ENCODE assay signal across 24 mouse cellular contexts in genomic region chr4:68615706-68616397, GRCm38 (mm10).
DNase-seq lines count a peak whose midpoint lies in the region; ATAC-seq lines count a peak whose summit lies in the region.
"Had no signal": no experiment of that assay in that cellular context is flagged by ENCODE, and none has a peak within 500 bp of the region (broad histone marks: within the 10 kb centered on the region; RNA-seq: fewer than 3 reads in every experiment).

No protein-coding gene starts in this region.

- 78% methylated on average over 2 of the region's 2 CpGs for WGBS in kidney, embryonic 15.5 days
- WGBS in kidney, embryonic 16.5 days: 72% methylated on average over 2 of the region's 2 CpGs
- WGBS in intestine, embryonic 14.5 days: 74% methylated on average over 2 of the region's 2 CpGs
- 58% methylated on average over 2 of the region's 2 CpGs for WGBS in intestine, embryonic 16.5 days
- 88% methylated on average over 2 of the region's 2 CpGs for WGBS in hindbrain, embryonic 14.5 days

- no peak overlapping the region for H3K4me3 ChIP-seq in kidney, embryonic 15.5 days (replicated peaks)
- no peak overlapping the region for H3K4me3 ChIP-seq in kidney, embryonic 16.5 days (ENCODE audit: low read length)
- H3K4me3 ChIP-seq in intestine, embryonic 14.5 days (ENCODE audit: low read depth, low read length): no peak overlapping the region
- no peak overlapping the region for H3K4me3 ChIP-seq in intestine, embryonic 16.5 days (ENCODE audit: low read length)
- no peak overlapping the region for H3K4me3 ChIP-seq in hindbrain, embryonic 14.5 days (replicated peaks; ENCODE audit: low read length)
- H3K4me3 ChIP-seq: embryonic facial prominence, embryonic 10.5 days; embryonic facial prominence, embryonic 12.5 days; forebrain, embryonic 13.5 days; forebrain, embryonic 15.5 days had no signal

- H3K4me1 ChIP-seq in kidney, embryonic 15.5 days: no peaks in the 10 kb centered on the region
- H3K4me1 ChIP-seq in kidney, embryonic 16.5 days (ENCODE audit: insufficient read depth, low read length): no peaks in the 10 kb centered on the region
- no peaks in the 10 kb centered on the region for H3K4me1 ChIP-seq in intestine, embryonic 14.5 days (replicated peaks; ENCODE audit: control insufficient read depth, insufficient read depth, low read length)
- no peaks in the 10 kb centered on the region for H3K4me1 ChIP-seq in intestine, embryonic 16.5 days (ENCODE audit: control insufficient read depth, insufficient read depth, low read length)
- H3K4me1 ChIP-seq in hindbrain, embryonic 14.5 days (replicated peaks; ENCODE audit: control insufficient read depth, insufficient read depth, low read length): no peaks in the 10 kb centered on the region
- H3K4me1 ChIP-seq: embryonic facial prominence, embryonic 10.5 days; embryonic facial prominence, embryonic 12.5 days; forebrain, embryonic 13.5 days; forebrain, embryonic 15.5 days had no signal

- no peaks in the 10 kb centered on the region for H3K27me3 ChIP-seq in kidney, embryonic 15.5 days
- H3K27me3 ChIP-seq in kidney, embryonic 16.5 days (ENCODE audit: insufficient read depth, low read length): no peaks in the 10 kb centered on the region
- no peaks in the 10 kb centered on the region for H3K27me3 ChIP-seq in intestine, embryonic 14.5 days (replicated peaks; ENCODE audit: control insufficient read depth, insufficient read depth, low read length)
- H3K27me3 ChIP-seq in intestine, embryonic 16.5 days (replicated peaks; ENCODE audit: control insufficient read depth, insufficient read depth, low read length): no peaks in the 10 kb centered on the region
- H3K27me3 ChIP-seq in hindbrain, embryonic 14.5 days (ENCODE audit: control insufficient read depth, insufficient read depth, low read length): no peaks in the 10 kb centered on the region
- H3K27me3 ChIP-seq: CH12.LX; embryonic facial prominence, embryonic 12.5 days; forebrain, embryonic 13.5 days; forebrain, embryonic 15.5 days; Patski had no signal

- H3K36me3 ChIP-seq in kidney, embryonic 15.5 days: no peaks in the 10 kb centered on the region
- no peaks in the 10 kb centered on the region for H3K36me3 ChIP-seq in kidney, embryonic 16.5 days (ENCODE audit: insufficient read depth, low read length)
- H3K36me3 ChIP-seq in intestine, embryonic 14.5 days (ENCODE audit: control insufficient read depth, insufficient read depth, low read length): no peaks in the 10 kb centered on the region
- no peaks in the 10 kb centered on the region for H3K36me3 ChIP-seq in intestine, embryonic 16.5 days (ENCODE audit: control insufficient read depth, insufficient read depth, low read length)
- no peaks in the 10 kb centered on the region for H3K36me3 ChIP-seq in hindbrain, embryonic 14.5 days (replicated peaks; ENCODE audit: control insufficient read depth, insufficient read depth)
- H3K36me3 ChIP-seq: embryonic facial prominence, embryonic 10.5 days; embryonic facial prominence, embryonic 12.5 days; forebrain, embryonic 15.5 days; G1E had no signal

- no peak overlapping the region for H3K9ac ChIP-seq in kidney, embryonic 15.5 days
- H3K9ac ChIP-seq in kidney, embryonic 16.5 days (replicated peaks; ENCODE audit: low read length): no peak overlapping the region
- H3K9ac ChIP-seq in intestine, embryonic 14.5 days (ENCODE audit: low read length): no peak overlapping the region
- no peak overlapping the region for H3K9ac ChIP-seq in intestine, embryonic 16.5 days (ENCODE audit: low read depth, low read length)
- H3K9ac ChIP-seq in hindbrain, embryonic 14.5 days: no peak overlapping the region
- H3K9ac ChIP-seq: embryonic facial prominence, embryonic 12.5 days; forebrain, embryonic 13.5 days; forebrain, embryonic 15.5 days had no signal

- H3K27ac ChIP-seq in kidney, embryonic 15.5 days: no peak overlapping the region
- no peak overlapping the region for H3K27ac ChIP-seq in kidney, embryonic 16.5 days (ENCODE audit: low read length)
- H3K27ac ChIP-seq in intestine, embryonic 14.5 days (ENCODE audit: low read depth): no peak overlapping the region
- H3K27ac ChIP-seq in intestine, embryonic 16.5 days (ENCODE audit: low read length): no peak overlapping the region
- no peak overlapping the region for H3K27ac ChIP-seq in hindbrain, embryonic 14.5 days
- H3K27ac ChIP-seq: embryonic facial prominence, embryonic 10.5 days; embryonic facial prominence, embryonic 12.5 days; forebrain, embryonic 13.5 days; forebrain, embryonic 15.5 days had no signal

- DNase-seq in intestine, embryonic 14.5 days (ENCODE audit: low spot score): no peak
- DNase-seq in neural tube, embryonic 10.5 days (ENCODE audit: extremely low spot score, low spot score): no peak
- no peak for DNase-seq in hindbrain, embryonic 14.5 days (ENCODE audit: low spot score)
- DNase-seq: adrenal gland, adult 8-10 months; adrenal gland, postnatal 14 days; adrenal gland, postnatal 36 days; B cell, adult 2 months; cerebellum, adult 11-12 months; cerebellum, adult 2 months; cerebellum, adult 9-10 months; cerebellum, postnatal 10 days; cerebellum, postnatal 25 days had no signal

- 0 out of 2 replicates have a peak, but pooled peaks have one; percentile 64 for ATAC-seq in kidney, embryonic 15.5 days (replicated peaks; ENCODE audit: low FRiP score)
- ATAC-seq in kidney, embryonic 16.5 days (ENCODE audit: low FRiP score, low TSS enrichment): no peak
- peak; percentile 68; the same call in 1 of the 2 replicates for ATAC-seq in intestine, embryonic 14.5 days (replicated peaks; ENCODE audit: low FRiP score, low TSS enrichment, low read depth)
- ATAC-seq in intestine, embryonic 16.5 days: peak; percentile 81
- no peak for ATAC-seq in hindbrain, embryonic 14.5 days (ENCODE audit: low FRiP score)
- ATAC-seq: activated CD4-positive, CD25-positive, alpha-beta regulatory T cell, adult 4 months; CD4-positive, CD25-positive, alpha-beta regulatory T cell, adult 4 months; forebrain, embryonic 13.5 days; forebrain, embryonic 15.5 days; Patski had no signal

- no peak overlapping the region for H3K4me2 ChIP-seq in kidney, embryonic 15.5 days
- no peak overlapping the region for H3K4me2 ChIP-seq in kidney, embryonic 16.5 days (replicated peaks; ENCODE audit: low read depth, low read length)
- no peak overlapping the region for H3K4me2 ChIP-seq in intestine, embryonic 14.5 days (ENCODE audit: low read length)
- H3K4me2 ChIP-seq in intestine, embryonic 16.5 days (ENCODE audit: low read depth, low read length): no peak overlapping the region
- no peak overlapping the region for H3K4me2 ChIP-seq in hindbrain, embryonic 14.5 days (replicated peaks)
- H3K4me2 ChIP-seq: embryonic facial prominence, embryonic 12.5 days; forebrain, embryonic 13.5 days; forebrain, embryonic 15.5 days had no signal

- H3K9me3 ChIP-seq in kidney, embryonic 15.5 days (replicated peaks): no peaks in the 10 kb centered on the region
- no peaks in the 10 kb centered on the region for H3K9me3 ChIP-seq in kidney, embryonic 16.5 days (ENCODE audit: low read length)
- no peaks in the 10 kb centered on the region for H3K9me3 ChIP-seq in intestine, embryonic 14.5 days (ENCODE audit: control insufficient read depth, low read length)
- H3K9me3 ChIP-seq in intestine, embryonic 16.5 days (ENCODE audit: control insufficient read depth, low read length): no peaks in the 10 kb centered on the region
- no peaks in the 10 kb centered on the region for H3K9me3 ChIP-seq in hindbrain, embryonic 14.5 days (ENCODE audit: control insufficient read depth, low read length)
- H3K9me3 ChIP-seq: embryonic facial prominence, embryonic 10.5 days; embryonic facial prominence, embryonic 12.5 days; forebrain, embryonic 13.5 days; forebrain, embryonic 15.5 days; G1E had no signal

Comparison
In these comparisons a context has a peak if more than half of its experiments do, and no peak if none do; other contexts are left out.
1. ATAC-seq: peak in kidney, embryonic 15.5 days (single experiment), intestine, embryonic 14.5 days (single experiment) and intestine, embryonic 16.5 days (single experiment); none in kidney, embryonic 16.5 days (single experiment) and hindbrain, embryonic 14.5 days (single experiment).